Mouse (Mus musculus) brain, adult 2 months (tissue): Measurements from ENCODE around the gene Hist1h1b.

Source experiments
- DNase-seq: peaks from one replicate; pipeline ENCODE4 v3.0.0; 2011; ENCODE audit warnings: low read depth, low spot score

The Hist1h1b gene

GRCm38 (mm10) chr13:21733466-21733865, 47.0 kb downstream of the Hist1h1b start:
- no peak for DNase-seq
